Mouse (Mus musculus): ENCODE data around the gene Golga1.

Gene Golga1

GRCm38 (mm10) chr2:38973701-38974100, 91.6 kb downstream of the Golga1 start:
- no peak for DNase-seq

GRCm38 (mm10) chr2:38973223-38973622, 92.1 kb downstream of the Golga1 start:
- peak; percentile 44 for DNase-seq

DNA sequence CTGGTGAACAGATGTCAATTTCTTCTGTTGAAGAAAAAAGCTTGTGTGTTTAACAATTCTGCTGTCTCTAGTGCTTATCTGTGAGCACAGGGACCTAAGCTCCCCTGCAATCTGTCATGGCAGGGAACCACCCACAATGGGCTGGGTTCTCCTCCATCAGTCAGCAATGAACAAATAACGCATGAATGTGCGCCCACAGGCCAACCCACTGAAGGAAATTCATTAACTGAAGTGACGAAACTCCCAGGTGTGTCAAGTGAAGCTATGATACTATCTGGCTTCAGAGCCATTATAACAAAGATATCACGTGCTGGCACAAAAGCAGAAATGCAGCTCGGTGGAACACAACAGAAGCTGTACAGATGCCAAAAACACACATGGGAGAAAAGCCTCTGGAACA, 95.3 kb downstream of the Golga1 start:
- DNase-seq = no peak

GRCm38 (mm10) chr2:38969650-38970049, 95.7 kb downstream of the Golga1 start:
- DNase-seq = no peak

All from lung, postnatal 36 days (tissue).